Mouse (Mus musculus) kidney, adult 2 months (tissue): ENCODE measurements around the gene Dsn1.

Experiments used
- CTCF ChIP-seq: fragments of 200-500 bp; conservative IDR thresholded peaks from 2 replicates; pipeline ENCODE4 v1.5.1; 2011; ENCODE audit warnings: low read depth, mild to moderate bottlenecking, control low read depth, low read length, moderate library complexity, mixed read lengths; ENCODE audit not compliant: insufficient read depth, insufficient read length
- POLR2A ChIP-seq: fragments of 200-500 bp; IDR thresholded peaks from one replicate; pipeline ENCODE4 v1.6.1; 2011; ENCODE audit warnings: low read depth, low read length, control low read depth

GRCm38 (mm10) chr2:157008509-157008908 is 1.6 kb upstream of the Dsn1 start:
- no peak for TF ChIP-seq CTCF
- no peak for TF ChIP-seq POLR2A
